Mouse (Mus musculus) intestine, embryonic 16.5 days (tissue): Measurements from ENCODE around the gene Ppfia4. TPM values are rescaled to one million over a fixed set of nuclear protein-coding genes. Genes with fewer than 3 reads are reported as not detected.
A peak's percentile ranks its signal among the peaks of the same experiment; 100 is the strongest.

Experiments used
- ATAC-seq: fragments of 200-750 bp; cut with Nextera tagmentation; 2 replicates; pipeline ENCODE4 v1.8.0; 2017; ENCODE audit warnings: moderate TSS enrichment, moderate library complexity
- H3K27ac ChIP-seq: fragments of 300-500 bp; sonication (generic); 2 replicates; pipeline ENCODE4 v1.5.1; 2014; ENCODE audit warnings: mild to moderate bottlenecking, low read length
- H3K27me3 ChIP-seq: fragments of 300-500 bp; sonication (generic); replicated peaks from 2 replicates; pipeline ENCODE4 v1.6.1; 2014; ENCODE audit warnings: low read length, control low read depth, mixed read lengths; ENCODE audit not compliant: control insufficient read depth, insufficient read depth
- H3K36me3 ChIP-seq: fragments of 300-500 bp; sonication (generic); 2 replicates; pipeline ENCODE4 v1.6.1; 2014; ENCODE audit warnings: low read length, control low read depth; ENCODE audit not compliant: control insufficient read depth, insufficient read depth
- H3K4me1 ChIP-seq: fragments of 300-500 bp; sonication (generic); 2 replicates; pipeline ENCODE4 v1.6.1; 2014; ENCODE audit warnings: low read length, control low read depth, mixed read lengths; ENCODE audit not compliant: control insufficient read depth, insufficient read depth
- H3K4me2 ChIP-seq: fragments of 300-500 bp; sonication (generic); 2 replicates; pipeline ENCODE4 v1.6.1; 2014; ENCODE audit warnings: low read depth, low read length, control low read depth
- H3K4me3 ChIP-seq: fragments of 300-500 bp; sonication (generic); 2 replicates; pipeline ENCODE4 v1.5.1; 2014; ENCODE audit warnings: mild to moderate bottlenecking, low read length
- H3K9ac ChIP-seq: fragments of 300-500 bp; sonication (generic); 2 replicates; pipeline ENCODE4 v1.6.1; 2014; ENCODE audit warnings: low read depth, low read length
- H3K9me3 ChIP-seq: fragments of 300-500 bp; sonication (generic); 2 replicates; pipeline ENCODE4 v1.6.1; 2016; ENCODE audit warnings: low read length, control low read depth; ENCODE audit not compliant: control insufficient read depth
- WGBS: fragments of 180-500 bp; shearing (Covaris S2); extraction: QIAGEN DNeasy Blood & Tissue Kit; methylation state at CpG from one replicate; pipeline ENCODE4 v1.1.7; 2014; 5-methylcytosine and 5-hydroxymethylcytosine counted together
- polyA plus RNA-seq: library from polyadenylated mRNA; unstranded; fragments of >200 nt; fragmentation: Nextera tagmentation; extraction: Ambion mirVana; gene quantifications from 2 replicates; pipeline ENCODE4 v1.2.1, GENCODE M21; 2015

Gene Ppfia4
- polyA plus RNA-seq: 4.6 and 4.7 TPM in 2 replicates

DNA sequence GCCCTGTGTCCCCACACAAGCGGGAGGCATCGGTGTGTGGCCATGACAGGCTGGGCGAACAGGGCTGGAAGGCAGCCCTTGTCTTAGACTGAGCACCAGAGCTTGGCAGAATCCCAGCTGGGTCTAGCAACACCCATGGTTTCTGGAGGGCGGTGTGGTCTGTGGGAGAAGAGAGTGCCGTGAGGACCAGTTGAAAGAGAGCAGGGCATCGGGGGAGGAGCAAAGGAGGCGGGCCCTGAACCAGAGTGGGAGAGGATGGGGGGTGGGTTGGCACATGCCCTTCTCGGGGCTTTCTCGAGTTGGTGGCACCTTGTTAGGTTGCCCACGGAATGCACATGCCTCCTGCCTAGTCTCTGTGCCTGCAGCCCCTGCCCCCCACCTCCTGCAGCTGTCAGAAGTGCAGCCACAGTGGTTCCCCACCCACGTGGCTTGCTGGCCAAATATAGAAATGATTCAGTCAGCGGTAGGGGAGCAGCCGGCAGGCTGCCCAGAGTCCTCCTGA, at the start of gene Ppfia4:
Gene Ppfia4 (minus strand): TSS at position 159 of the 502 bp plus-strand sequence.
- Histone ChIP-seq H3K27ac (no peak within 1 kb of the TSS), H3K27me3 (no peaks in the 10 kb centered on the region), H3K9ac (0 out of 2 replicates have a peak within 1 kb of the TSS, but pooled peaks have one; percentile 23), H3K4me1 (peaks cover 4% of the 10 kb centered on the region; the same call in 1 of the 2 replicates), H3K9me3 (no peaks in the 10 kb centered on the region), H3K36me3 (no peaks in the 10 kb centered on the region), H3K4me3 (no peak within 1 kb of the TSS), H3K4me2 (no peak within 1 kb of the TSS)
- 42% methylated on average over 13 of the region's 13 CpGs for WGBS
- peak; percentile 61 for ATAC-seq

DNA sequence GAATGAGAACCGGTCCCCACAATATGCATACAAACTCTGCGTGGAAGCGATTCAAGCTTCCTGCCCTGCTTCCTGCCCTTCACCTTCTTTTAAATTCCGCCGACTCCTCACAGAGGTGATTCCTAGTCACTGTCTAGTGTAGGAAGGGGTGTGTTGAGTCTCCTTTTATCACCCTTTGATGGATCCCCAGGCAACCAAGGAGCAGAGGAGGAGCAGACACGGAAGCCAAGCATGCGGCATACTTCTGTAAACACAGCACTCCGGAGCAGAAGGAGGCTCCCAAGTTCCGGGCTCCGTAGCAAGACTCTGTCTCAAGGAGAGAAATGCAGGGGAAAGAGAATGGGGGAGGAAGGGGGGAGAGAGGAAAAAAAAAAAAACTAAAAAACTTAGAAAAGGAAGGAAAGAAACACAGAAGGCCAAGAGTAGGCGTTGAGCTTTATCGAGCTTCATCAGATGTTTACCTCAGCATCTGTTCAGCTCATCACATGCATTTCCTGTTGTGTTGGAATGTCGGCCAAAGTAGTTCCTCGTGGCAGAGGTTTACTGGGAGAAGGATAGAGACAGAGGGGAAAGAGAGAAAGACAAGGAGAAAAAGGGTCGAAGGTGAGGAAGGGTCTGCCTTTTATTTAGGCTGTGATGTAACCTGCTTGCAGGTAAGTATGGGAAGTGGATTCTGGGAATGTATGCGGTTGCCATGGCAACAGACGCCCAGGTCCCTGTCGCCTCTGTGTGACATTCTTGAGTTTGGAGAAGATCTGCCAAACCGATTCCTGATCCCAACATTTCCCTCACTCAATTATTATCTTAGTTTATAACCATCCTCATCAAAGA, 49.3 kb upstream of the Ppfia4 start:
- no peaks in the 10 kb centered on the region for H3K27me3 ChIP-seq
- H3K4me1 ChIP-seq: 0 out of 2 replicates have a peak, but pooled peaks cover 6% of the 10 kb centered on the region
- peak overlapping the region; percentile 11 for H3K27ac ChIP-seq
- peak overlapping the region; percentile 46 for H3K9ac ChIP-seq
- H3K36me3 ChIP-seq: no peaks in the 10 kb centered on the region
- peak overlapping the region; percentile 48 for H3K4me2 ChIP-seq
- WGBS: 3% methylated on average over 19 of the region's 19 CpGs
- no peaks in the 10 kb centered on the region for H3K9me3 ChIP-seq
- peak overlapping the region; percentile 30 for H3K4me3 ChIP-seq
- 0 out of 2 replicates have a peak, but pooled peaks have one; percentile 21 for ATAC-seq

DNA sequence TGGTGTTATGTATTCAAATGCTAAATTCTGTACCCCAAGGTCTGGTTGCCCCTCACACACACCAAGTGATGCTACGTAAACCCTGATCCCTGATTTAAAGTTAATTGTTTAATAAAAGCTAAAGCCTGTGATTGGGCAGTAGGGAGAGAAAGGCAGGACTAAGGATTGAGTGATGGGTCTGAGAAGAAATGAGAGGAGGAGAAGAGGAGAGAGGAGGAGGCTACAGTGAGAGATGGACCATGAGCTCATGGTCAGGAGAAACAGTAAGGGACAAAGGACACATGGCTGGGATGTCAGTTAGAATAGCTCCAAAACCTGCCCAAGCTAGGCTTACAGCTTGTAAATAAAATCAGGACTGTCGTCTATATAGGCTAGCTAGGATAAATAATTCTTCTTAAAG, 48.3 kb upstream of the Ppfia4 start:
- Histone ChIP-seq H3K27ac (no peak overlapping the region; the same call in 1 of the 2 replicates), H3K4me2 (no peak overlapping the region), H3K36me3 (no peaks in the 10 kb centered on the region), H3K9me3 (no peaks in the 10 kb centered on the region), H3K4me1 (0 out of 2 replicates have a peak, but pooled peaks cover 6% of the 10 kb centered on the region), H3K9ac (no peak overlapping the region), H3K27me3 (no peaks in the 10 kb centered on the region), H3K4me3 (no peak overlapping the region)
- no peak for ATAC-seq
- WGBS: 62% methylated on average over 2 of the region's 2 CpGs

DNA sequence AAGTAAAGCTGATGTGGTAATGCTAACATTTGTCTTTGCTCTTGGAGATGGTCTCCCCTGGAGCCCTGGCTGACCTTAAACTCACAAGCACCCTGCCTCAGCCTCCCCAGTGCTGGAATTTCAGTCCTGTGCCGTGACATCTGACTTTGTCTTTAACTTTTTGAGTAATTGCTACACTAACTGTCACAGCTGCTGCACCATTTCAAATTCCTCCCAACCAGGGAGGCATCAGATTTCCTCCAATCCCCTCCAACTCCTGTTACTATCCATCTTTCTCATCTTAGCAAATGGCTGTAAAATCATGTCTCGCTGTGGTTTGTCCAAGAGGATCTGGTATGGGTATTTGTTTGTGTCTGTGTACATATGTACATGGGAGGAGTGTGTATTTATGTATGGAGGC, 41.4 kb upstream of the Ppfia4 start:
- no peak for ATAC-seq
- Histone ChIP-seq H3K9ac (no peak overlapping the region), H3K4me1 (no peaks in the 10 kb centered on the region), H3K36me3 (no peaks in the 10 kb centered on the region), H3K27ac (no peak overlapping the region), H3K27me3 (no peaks in the 10 kb centered on the region), H3K4me2 (no peak overlapping the region), H3K4me3 (no peak overlapping the region), H3K9me3 (no peaks in the 10 kb centered on the region)
- WGBS: 71% methylated on average over 2 of the region's 2 CpGs

DNA sequence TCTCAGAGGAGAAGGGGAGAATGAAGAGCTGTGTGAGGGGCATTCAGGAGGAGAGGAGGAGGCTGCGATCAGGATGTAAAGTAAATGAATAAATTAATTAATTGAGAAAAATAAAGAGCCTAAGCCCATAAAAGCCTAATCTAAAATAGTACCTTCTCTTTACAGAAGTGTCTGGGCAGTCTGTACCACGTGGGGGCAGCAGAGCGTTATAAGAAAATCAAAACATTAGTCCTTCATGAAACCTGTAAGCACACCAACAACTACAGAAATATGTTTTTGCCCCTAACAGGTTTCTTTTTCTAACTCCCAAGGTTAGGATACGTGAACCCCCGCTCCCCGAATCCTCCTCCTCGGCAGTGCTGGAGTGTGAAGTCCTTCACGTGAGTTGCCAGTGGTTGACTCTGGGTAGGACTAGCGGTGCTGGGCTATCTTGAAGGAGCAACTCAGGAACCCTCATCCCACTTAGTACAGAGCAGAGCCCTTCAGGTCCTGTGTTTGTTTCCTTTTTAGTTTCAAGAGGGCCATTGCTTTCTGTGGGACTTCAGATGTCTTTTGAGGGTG, 36.1 kb upstream of the Ppfia4 start:
- H3K9me3 ChIP-seq: no peaks in the 10 kb centered on the region
- H3K27ac ChIP-seq: no peak overlapping the region
- no peaks in the 10 kb centered on the region for H3K36me3 ChIP-seq
- H3K4me1 ChIP-seq: no peaks in the 10 kb centered on the region
- no peak for ATAC-seq
- no peak overlapping the region for H3K4me3 ChIP-seq
- WGBS: 50% methylated on average over 9 of the region's 9 CpGs
- no peaks in the 10 kb centered on the region for H3K27me3 ChIP-seq
- no peak overlapping the region for H3K9ac ChIP-seq
- no peak overlapping the region for H3K4me2 ChIP-seq

DNA sequence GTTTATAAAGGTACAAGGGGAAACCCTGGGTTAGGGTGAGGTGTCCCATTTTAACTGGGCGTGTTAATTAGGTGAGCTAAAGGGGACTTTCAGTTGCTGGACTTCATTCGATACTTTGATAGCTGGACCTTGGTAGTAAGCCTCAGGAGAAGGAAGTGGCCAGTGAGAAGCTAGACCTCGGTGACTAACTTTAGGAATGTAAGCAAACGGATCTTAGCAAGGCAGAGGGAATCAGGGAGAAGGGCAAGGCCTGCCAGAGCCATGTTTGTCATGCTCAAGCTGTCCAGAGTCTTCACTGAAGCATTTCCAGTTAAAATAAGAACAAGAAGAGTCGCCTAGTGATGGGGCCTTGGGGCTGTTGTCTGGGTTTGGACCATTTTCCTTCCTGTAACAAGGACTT, 32.8 kb upstream of the Ppfia4 start:
- Histone ChIP-seq H3K4me2 (no peak overlapping the region), H3K27ac (no peak overlapping the region), H3K36me3 (no peaks in the 10 kb centered on the region), H3K9ac (no peak overlapping the region), H3K27me3 (no peaks in the 10 kb centered on the region), H3K4me1 (peaks cover 7% of the 10 kb centered on the region), H3K4me3 (no peak overlapping the region), H3K9me3 (no peaks in the 10 kb centered on the region)
- ATAC-seq: no peak
- WGBS: 55% methylated on average over 5 of the region's 5 CpGs

DNA sequence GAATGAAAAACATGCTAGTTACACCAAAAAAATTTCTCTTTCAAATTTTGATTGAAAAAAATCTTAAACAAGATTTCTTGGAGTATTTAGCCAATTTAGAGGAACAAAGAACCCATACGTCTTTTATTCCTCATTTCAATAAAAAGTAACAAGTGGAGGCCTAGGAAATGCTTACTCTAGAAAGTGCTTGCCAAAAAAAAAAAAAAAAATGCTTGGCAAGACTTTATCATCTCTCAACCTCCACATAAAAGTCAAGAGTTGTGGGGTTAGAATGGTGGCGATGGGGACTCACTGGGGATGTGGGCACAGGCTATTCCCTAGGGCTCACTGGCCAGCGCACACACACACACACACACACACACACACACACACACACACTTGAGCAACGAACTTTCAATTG, 30.5 kb upstream of the Ppfia4 start:
- Histone ChIP-seq H3K27ac (no peak overlapping the region), H3K9ac (no peak overlapping the region), H3K9me3 (no peaks in the 10 kb centered on the region), H3K4me1 (peaks cover 13% of the 10 kb centered on the region), H3K27me3 (no peaks in the 10 kb centered on the region), H3K36me3 (no peaks in the 10 kb centered on the region; the same call in 1 of the 2 replicates), H3K4me2 (no peak overlapping the region), H3K4me3 (no peak overlapping the region)
- WGBS: 83% methylated on average over 4 of the region's 4 CpGs
- no peak for ATAC-seq

DNA sequence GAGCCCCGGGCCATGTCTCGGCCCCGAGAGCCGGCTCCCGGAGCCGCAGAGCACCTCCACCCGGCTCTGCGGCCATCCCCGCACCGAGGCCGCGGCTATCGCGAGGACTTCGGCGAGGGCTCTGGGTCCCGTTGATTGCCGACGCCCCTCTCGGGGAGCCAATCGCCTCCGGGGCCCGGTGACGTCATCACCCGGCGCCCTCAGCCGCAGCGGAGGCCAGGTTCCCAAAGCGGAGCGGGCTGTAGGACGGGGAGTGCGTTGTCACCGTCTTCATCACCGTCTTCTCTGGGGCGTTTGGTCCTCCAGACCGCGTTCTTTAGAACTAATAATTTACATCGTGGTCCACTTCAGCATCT, 29.1 kb upstream of the Ppfia4 start, which contains the start of gene Tmem183a:
Gene Tmem183a (minus strand): TSS at position 123 of the 356 bp plus-strand sequence.
- under 1% methylated on average over 38 of the region's 38 CpGs for WGBS
- Histone ChIP-seq H3K4me2 (peak within 1 kb of the TSS; percentile 86), H3K4me1 (peaks cover 16% of the 10 kb centered on the region), H3K9me3 (no peaks in the 10 kb centered on the region), H3K4me3 (peak within 1 kb of the TSS; percentile 93), H3K27ac (peak within 1 kb of the TSS; percentile 85), H3K27me3 (no peaks in the 10 kb centered on the region), H3K9ac (peak within 1 kb of the TSS; percentile 93), H3K36me3 (no peaks in the 10 kb centered on the region; the same call in 1 of the 2 replicates)
- peak; percentile 97 for ATAC-seq

DNA sequence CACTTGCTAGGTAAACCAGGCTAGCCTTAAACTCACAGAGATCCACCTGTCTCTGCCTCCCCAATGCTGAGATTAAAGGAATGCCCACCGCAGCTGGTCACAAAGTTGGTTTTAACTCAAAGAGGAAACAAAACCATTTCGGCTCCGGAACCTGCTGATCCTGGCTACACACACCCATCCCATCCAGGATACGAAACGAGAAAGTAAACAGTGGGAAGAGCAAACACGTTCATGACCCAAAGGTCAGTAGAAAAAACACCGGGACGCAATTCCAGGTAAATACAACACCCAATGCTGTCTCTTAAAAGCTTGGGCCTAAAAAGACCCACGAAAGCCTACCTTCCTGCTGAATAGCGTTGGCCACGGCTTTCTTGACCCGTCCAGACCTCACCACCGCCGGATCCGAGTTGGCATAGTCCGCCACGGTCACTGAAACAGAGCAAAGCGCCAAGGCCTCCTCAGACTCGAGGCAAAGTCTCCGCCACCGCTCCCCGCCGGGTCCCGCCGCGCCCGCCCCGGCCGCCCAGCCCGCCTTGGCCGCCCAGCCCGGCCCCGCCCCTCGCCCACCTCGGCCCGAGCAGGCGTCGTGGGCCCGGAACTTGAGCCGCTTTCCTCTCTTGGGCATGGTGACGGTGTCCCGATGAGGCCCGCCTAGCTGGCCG, 28.6 kb upstream of the Ppfia4 start:
- no peaks in the 10 kb centered on the region for H3K27me3 ChIP-seq
- no peaks in the 10 kb centered on the region; the same call in 1 of the 2 replicates for H3K36me3 ChIP-seq
- H3K9me3 ChIP-seq: no peaks in the 10 kb centered on the region
- peak overlapping the region; percentile 85 for H3K27ac ChIP-seq
- peaks cover 16% of the 10 kb centered on the region for H3K4me1 ChIP-seq
- peak overlapping the region; percentile 58 for H3K4me2 ChIP-seq
- peak overlapping the region; percentile 93 for H3K4me3 ChIP-seq
- ATAC-seq: peak; percentile 89
- peak overlapping the region; percentile 93 for H3K9ac ChIP-seq
- under 1% methylated on average over 35 of the region's 44 CpGs for WGBS
